Mouse (Mus musculus) urinary bladder, adult 18-20 months (tissue): Measurements from ENCODE around the gene Gm3072.
"Not testable (repeated sequence)": the region's sequence is repeated elsewhere in the genome, so short reads cannot be mapped to it uniquely, and the experiment has no call there.

Experiments
- DNase-seq, 2 experiments: peaks; one replicate each; pipeline ENCODE4 v3.0.0; 2022; ENCODE audit warnings: low spot score in 2 of 2, mixed read lengths in 2 of 2

The Gm3072 gene

DNA sequence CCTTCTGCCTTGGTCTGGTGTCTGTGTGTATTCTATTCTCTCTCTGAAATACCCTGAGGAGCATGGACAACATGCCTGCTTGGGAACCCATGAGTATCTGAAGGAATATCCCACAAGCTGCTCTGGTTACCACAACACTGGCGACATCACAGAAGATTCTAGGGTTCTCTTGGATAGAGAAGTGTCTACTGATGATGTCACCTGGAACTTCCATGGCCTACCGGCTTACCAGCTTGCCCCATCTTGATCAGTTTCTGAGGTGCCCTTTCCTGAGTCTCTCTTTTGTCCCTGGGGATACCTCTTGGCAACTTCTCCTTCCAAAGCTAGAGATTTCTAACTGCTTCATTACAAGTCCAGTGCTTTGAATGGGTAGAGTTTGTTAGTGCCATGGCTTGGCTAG lies at the start of gene Gm3072:
Gm3072 (minus strand) TSS at position 101 of the 400 bp plus-strand sequence.
- not testable (repeated sequence) for DNase-seq

DNA sequence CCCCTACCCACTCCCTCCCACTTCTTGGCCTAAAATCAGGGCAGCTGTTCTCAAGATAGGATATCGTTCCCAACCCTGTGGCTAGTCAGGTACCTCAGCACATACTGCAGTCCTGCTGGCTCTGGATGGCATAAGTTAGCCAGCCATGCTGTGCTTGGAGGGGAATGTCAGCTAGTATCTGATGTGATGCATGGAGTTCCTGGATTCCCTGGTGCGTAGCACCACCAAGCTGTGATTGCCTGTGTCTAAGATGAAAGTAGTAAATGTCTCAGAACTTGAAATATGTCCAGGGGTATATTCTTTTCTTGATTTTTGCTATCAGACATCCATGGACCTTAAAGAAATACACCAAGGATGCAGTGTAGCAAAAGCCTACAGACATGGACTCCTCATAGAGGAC lies 23.8 kb upstream of the Gm3072 start:
- not testable (repeated sequence) for DNase-seq

DNA sequence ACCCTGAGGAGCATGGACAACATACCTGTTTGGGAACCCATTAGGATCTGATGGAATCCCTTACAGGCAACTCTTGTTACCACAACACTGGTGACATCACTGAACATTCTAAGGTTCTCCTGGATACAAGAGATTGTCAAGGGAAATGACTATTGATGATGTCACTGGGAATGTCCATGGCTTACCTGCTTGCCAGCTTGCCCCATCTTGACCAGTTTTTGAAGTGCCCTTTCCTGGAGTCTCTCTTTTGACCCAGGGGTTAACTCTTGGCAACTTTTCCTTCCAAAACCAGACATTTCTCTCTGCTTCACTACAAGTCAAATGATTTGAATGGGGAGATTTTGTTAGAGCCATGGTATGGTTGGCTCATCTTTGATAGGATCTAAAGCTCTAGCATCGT lies 22.0 kb upstream of the Gm3072 start, which contains the start of gene Gm3676:
Gm3676 (minus strand) TSS at position 101 of the 400 bp plus-strand sequence.
- DNase-seq, result not testable (repeated sequence)

DNA sequence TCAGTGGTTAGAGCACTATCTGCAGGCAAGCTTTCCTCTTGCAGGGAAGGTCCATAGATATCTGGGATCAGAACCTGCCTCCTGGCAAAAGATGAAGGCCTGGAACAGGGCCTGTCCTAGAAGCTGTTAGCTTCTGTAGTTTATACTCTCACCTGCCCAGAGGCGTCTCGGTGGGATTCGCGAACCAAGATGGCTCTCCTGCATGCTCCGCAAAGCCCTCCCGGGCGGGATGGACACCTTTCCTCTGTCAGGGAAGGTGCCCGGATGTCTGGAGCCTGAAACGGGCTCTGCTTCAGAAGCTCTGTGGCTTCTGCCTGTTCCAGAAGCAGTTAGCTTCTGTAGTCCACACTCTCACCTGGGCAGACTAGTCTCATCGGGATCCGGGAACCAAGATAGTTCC lies 5.7 kb upstream of the Gm3072 start:
- DNase-seq, result not testable (repeated sequence)

DNA sequence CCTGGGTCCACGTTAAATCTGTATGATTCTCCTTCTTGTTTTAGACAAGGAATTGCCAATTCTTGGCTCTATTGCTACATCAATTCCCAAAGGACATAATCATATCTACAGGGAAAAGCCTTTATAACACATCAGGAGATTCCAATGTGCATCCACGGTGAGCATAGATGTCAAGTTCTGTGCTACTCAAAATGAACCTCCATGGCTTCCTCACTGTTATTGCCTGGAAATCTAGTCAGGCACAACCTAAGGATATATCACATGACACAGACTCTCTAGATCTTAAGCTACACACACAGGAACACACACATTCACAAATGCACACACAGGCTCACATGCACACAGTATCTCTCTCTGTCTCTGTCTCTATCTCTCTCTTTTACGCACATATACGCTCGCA lies 1.9 kb downstream of the Gm3072 start:
- not testable (repeated sequence) for DNase-seq

DNA sequence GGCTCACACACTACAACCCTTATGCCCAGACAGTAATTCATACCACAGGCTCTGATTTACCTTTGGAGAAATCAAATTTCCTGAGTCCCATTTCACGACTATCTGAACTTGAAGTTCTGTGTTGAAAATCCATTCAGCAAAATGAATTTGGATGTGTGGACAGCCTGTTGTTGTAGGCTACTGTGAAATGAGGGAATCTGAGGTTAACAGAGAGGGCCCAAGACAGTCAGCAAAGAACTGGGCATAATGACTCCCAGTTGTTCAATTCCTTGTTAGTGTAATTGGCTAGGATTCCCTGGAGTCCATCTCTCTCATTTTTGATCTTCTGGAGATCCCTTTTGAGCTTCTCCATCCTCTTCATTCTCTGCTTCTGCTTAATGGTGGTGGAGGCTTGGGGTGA lies 13.7 kb downstream of the Gm3072 start:
- DNase-seq, result not testable (repeated sequence)

DNA sequence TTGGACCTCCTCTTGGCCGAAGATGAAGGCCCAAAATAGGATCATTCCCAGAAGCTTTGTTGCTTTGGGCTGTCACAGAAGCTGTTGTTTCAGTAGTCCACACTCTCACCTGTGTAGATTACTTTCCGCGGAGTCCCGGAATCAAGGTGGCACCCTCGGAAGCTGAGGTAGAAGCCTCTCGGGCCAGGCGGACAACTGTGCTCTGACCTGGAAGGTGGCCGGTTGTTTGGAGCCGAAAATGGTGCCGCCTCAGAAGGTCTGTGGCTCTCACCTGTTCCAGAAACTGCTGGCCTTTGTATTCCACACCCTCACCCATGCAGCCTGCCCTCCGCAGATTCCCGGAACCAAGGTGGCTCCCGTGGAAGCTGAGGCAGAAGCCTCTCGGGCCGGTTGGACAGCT lies 23.5 kb downstream of the Gm3072 start:
- not testable (repeated sequence) for DNase-seq

DNA sequence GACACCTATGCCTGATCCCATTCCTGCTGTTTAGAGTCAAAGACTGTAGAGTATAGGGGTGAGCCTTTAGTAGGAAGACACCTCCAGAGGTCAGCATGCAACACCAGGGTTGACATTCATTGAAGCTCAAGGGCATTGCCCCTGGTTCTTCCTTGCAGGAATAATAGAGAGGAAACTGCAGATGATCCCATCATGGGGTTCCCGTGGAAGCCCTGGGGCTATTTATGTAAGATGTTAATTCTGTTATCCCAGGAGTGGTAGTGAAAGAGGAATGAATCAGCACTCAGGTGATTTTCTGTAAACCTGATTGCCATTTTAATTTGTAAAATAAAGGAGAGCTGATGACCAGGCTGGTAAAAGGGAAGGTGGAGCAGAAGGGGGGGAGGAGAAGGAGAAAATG lies 38.1 kb downstream of the Gm3072 start:
- DNase-seq, result not testable (repeated sequence)

DNA sequence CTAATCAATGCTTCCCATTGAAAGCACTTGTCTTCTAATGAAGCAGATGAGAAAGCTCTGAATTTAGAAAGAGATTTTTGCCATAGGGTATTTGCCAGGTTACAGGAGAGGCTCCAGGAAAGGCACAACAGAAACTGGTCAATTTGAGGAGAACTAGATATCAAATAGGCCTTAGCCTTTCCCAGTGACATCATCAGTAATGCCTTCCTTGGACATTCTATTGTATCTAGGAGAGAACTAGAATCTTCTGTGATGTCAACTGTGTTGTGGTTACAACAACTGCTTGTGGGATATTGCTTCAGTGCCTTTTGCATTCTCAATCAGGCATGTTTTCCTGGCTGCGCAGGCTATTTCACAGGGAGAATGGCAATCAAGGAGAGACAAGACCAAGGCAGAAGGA lies 51.5 kb downstream of the Gm3072 start, which contains the start of gene 1700049E17Rik2:
1700049E17Rik2 (plus strand) TSS at position 301 of the 400 bp plus-strand sequence.
- not testable (repeated sequence) for DNase-seq
